Mouse (Mus musculus): ENCODE measurements around the gene Mlf2. TPM values are rescaled to one million over a fixed set of nuclear protein-coding genes. Genes with fewer than 3 reads are reported as not detected.
A peak's percentile ranks its signal among the peaks of the same experiment; 100 is the strongest.

The Mlf2 gene
- polyA plus RNA-seq, 1 experiment, result 21.9 TPM

DNA sequence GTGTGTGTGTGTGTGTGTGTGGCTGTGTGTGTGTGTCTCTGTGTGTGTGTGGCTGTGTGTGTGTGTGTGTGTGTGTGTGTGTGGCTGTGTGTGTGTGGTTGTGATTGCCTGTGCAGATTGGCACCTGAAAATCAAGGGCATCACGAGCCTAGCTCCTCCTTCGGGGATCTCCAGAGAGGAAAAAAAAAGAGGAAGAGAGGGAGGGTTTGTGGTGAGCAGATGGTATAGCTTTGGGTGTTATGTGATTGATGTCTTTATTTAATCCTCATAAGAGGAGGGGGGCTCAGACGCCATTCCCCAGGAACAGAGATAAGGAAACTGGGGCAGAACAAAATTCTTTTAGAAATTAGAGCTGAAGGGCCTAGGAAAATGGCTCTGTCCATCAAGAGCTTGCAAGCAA, 32.8 kb upstream of the Mlf2 start:
- no peak for TF ChIP-seq TAL1 (IDR thresholded peaks at IDR 0.05; ENCODE audit: low read length)
- Histone ChIP-seq H3K27me3 (ENCODE audit: control insufficient read depth) (peaks cover 5% of the 10 kb centered on the region; the same call in 1 of the 2 replicates), H3K36me3 (ENCODE audit: control insufficient read depth) (no peaks in the 10 kb centered on the region), H3K9me3 (ENCODE audit: control insufficient read depth, low read length) (no peaks in the 10 kb centered on the region), H3K4me1 (ENCODE audit: control insufficient read depth) (peaks cover under 1% of the 10 kb centered on the region; the same call in 1 of the 2 replicates), H3K4me3 (replicated peaks) (no peak overlapping the region)

DNA sequence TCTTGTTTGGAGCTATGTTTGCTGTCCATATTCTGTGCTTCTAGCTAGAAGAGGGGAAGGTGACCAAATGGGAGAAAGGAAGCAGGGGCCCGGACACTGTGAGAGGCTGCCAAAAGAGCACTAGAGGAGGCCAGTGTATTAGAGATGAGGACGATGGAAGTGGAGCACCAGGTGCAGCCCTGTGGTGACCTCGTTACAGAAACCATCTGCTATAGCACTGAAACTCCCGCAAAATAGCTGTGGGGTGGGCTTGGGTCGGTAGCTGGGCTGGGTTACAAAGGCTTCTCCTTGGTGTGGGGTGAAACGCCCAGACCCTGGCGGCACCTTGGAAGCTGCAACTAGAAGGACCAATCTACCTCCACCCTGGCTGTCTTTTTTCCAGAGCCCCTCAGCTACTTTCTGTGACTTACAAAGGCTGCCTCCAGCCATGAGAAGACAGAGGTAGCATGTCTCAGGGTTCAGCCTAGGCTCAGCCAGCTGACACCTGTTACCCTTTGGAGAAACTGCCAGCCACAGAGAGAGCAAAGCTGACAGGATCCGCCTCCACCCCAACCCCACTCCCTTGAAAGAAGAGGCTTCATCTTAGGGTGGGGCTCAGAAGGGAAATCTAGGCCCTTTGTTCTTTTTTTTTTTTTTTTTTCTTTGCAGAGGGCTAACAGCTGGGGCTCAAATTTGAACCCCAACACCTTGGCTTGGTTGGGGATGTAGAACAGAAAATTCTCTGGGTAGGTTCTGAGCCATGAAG, 31.0 kb upstream of the Mlf2 start:
- Histone ChIP-seq H3K36me3 (ENCODE audit: control insufficient read depth) (no peaks in the 10 kb centered on the region), H3K9me3 (ENCODE audit: control insufficient read depth, low read length) (no peaks in the 10 kb centered on the region), H3K4me1 (ENCODE audit: control insufficient read depth) (peaks cover 15% of the 10 kb centered on the region), H3K27me3 (ENCODE audit: control insufficient read depth) (peaks cover 10% of the 10 kb centered on the region), H3K4me3 (replicated peaks) (no peak overlapping the region)
- TF ChIP-seq GATA1 (IDR thresholded peaks at IDR 0.05; ENCODE audit: low read length) (no peak), TAL1 (IDR thresholded peaks at IDR 0.05; ENCODE audit: low read length) (no peak)

GRCm38 (mm10) chr6:124900801-124901480, 30.2 kb upstream of the Mlf2 start:
- no peaks in the 10 kb centered on the region for H3K9me3 ChIP-seq (ENCODE audit: control insufficient read depth, low read length)
- TF ChIP-seq GATA1 (IDR thresholded peaks at IDR 0.05; ENCODE audit: low read length), result no peak
- TF ChIP-seq TAL1 (IDR thresholded peaks at IDR 0.05; ENCODE audit: low read length), result no peak
- no peak overlapping the region for H3K4me3 ChIP-seq (replicated peaks)
- peaks cover 14% of the 10 kb centered on the region for H3K27me3 ChIP-seq (ENCODE audit: control insufficient read depth)
- peaks cover 15% of the 10 kb centered on the region for H3K4me1 ChIP-seq (ENCODE audit: control insufficient read depth)
- no peaks in the 10 kb centered on the region for H3K36me3 ChIP-seq (ENCODE audit: control insufficient read depth)

- no peak overlapping the region for H3K4me3 ChIP-seq (replicated peaks)
- TF ChIP-seq GATA1 (IDR thresholded peaks at IDR 0.05; ENCODE audit: low read length), result no peak
- no peak for TF ChIP-seq TAL1 (IDR thresholded peaks at IDR 0.05; ENCODE audit: low read length)
- no peaks in the 10 kb centered on the region for H3K36me3 ChIP-seq (ENCODE audit: control insufficient read depth)
- H3K4me1 ChIP-seq (ENCODE audit: control insufficient read depth), result peaks cover 15% of the 10 kb centered on the region
- H3K9me3 ChIP-seq (ENCODE audit: control insufficient read depth, low read length), result no peaks in the 10 kb centered on the region
- peaks cover 14% of the 10 kb centered on the region for H3K27me3 ChIP-seq (ENCODE audit: control insufficient read depth)
Measured at GRCm38 (mm10) chr6:124901851-124902250, 29.3 kb upstream of the Mlf2 start.

- peak overlapping the region; percentile 63 for H3K4me3 ChIP-seq (replicated peaks)
- peaks cover 19% of the 10 kb centered on the region for H3K27me3 ChIP-seq (ENCODE audit: control insufficient read depth)
- H3K4me1 ChIP-seq (ENCODE audit: control insufficient read depth), result peaks cover 15% of the 10 kb centered on the region
- H3K9me3 ChIP-seq (ENCODE audit: control insufficient read depth, low read length), result no peaks in the 10 kb centered on the region
- TF ChIP-seq GATA1 (IDR thresholded peaks at IDR 0.05; ENCODE audit: low read length) (no peak), TAL1 (IDR thresholded peaks at IDR 0.05; ENCODE audit: low read length) (no peak)
- H3K36me3 ChIP-seq (ENCODE audit: control insufficient read depth), result no peaks in the 10 kb centered on the region
Measured at GRCm38 (mm10) chr6:124903580-124904151, 27.5 kb upstream of the Mlf2 start.

DNA sequence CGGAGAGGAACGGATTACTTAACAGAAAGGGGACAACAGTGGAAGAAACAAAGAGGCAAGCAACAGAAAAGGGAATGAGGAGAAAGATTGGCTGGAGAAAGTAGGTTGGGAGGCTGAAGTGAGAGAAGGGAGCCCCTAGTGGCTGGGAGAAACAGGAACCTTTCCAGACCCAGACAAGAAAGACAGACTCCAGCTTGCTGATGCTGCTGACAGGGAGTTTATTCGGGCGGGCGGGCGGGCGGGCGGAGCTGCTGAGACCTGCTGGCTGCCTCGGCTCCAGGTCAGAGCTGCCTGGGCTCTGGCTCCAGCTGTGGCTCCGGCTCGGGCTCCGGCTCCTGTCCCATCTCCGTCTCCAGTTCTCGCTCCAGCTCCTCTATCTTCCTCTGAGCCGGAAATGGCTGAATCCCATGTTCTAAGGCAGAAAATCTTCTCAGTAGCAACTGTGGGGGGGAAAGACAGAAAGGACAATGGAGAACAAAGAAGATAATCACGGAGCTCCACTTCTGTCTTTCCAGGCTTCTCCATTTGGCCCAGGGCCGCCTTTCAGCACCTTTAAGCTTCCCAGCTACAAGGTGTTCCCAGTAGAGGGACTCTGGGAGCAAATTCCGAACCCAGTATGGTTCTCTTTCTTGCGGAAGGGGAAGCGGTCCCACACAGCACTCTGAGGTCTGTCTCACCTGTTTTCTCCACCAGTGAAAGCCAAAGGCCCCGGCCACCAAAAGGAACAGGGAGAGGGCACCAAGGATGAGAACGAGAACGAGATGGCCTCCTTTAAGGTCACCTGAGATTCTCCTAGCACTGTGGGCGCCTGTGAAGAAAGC, 26.8 kb upstream of the Mlf2 start:
- peak overlapping the region; percentile 63 for H3K4me3 ChIP-seq (replicated peaks)
- no peaks in the 10 kb centered on the region for H3K9me3 ChIP-seq (ENCODE audit: control insufficient read depth, low read length)
- TF ChIP-seq GATA1 (IDR thresholded peaks at IDR 0.05; ENCODE audit: low read length) (no peak), TAL1 (IDR thresholded peaks at IDR 0.05; ENCODE audit: low read length) (no peak)
- H3K36me3 ChIP-seq (ENCODE audit: control insufficient read depth), result no peaks in the 10 kb centered on the region
- H3K27me3 ChIP-seq (ENCODE audit: control insufficient read depth), result peaks cover 25% of the 10 kb centered on the region
- H3K4me1 ChIP-seq (ENCODE audit: control insufficient read depth), result peaks cover 15% of the 10 kb centered on the region

- TF ChIP-seq GATA1 (IDR thresholded peaks at IDR 0.05; ENCODE audit: low read length) (no peak), TAL1 (IDR thresholded peaks at IDR 0.05; ENCODE audit: low read length) (no peak)
- Histone ChIP-seq H3K9me3 (ENCODE audit: control insufficient read depth, low read length) (no peaks in the 10 kb centered on the region), H3K4me3 (replicated peaks) (no peak overlapping the region), H3K27me3 (ENCODE audit: control insufficient read depth) (peaks cover 34% of the 10 kb centered on the region), H3K4me1 (ENCODE audit: control insufficient read depth) (peaks cover 17% of the 10 kb centered on the region), H3K36me3 (ENCODE audit: control insufficient read depth) (no peaks in the 10 kb centered on the region)
Measured at GRCm38 (mm10) chr6:124904991-124905860, 26.0 kb upstream of the Mlf2 start.

DNA sequence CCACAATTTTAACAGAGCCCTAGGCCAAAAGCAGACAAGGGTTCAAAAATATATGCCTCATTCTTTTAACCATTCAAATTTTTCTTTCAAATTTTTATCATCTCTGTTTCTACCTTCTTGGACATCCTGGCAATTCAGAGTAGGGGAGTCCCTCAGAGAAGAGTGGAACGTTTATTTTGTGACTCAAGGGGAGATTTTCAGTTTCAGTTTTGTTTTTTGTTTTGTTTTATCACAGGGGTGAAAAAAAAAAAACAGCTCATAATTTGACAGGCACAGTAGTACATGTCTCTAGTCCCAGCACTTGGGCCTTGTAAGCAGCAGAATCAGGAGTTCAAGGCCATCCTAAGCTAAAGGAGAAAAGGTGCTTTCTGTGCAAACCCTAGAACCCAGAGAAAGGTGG, 23.4 kb upstream of the Mlf2 start:
- no peaks in the 10 kb centered on the region for H3K36me3 ChIP-seq (ENCODE audit: control insufficient read depth)
- H3K9me3 ChIP-seq (ENCODE audit: control insufficient read depth, low read length), result no peaks in the 10 kb centered on the region
- TF ChIP-seq GATA1 (IDR thresholded peaks at IDR 0.05; ENCODE audit: low read length), result no peak
- no peak for TF ChIP-seq TAL1 (IDR thresholded peaks at IDR 0.05; ENCODE audit: low read length)
- H3K4me3 ChIP-seq (replicated peaks), result no peak overlapping the region
- peaks cover 17% of the 10 kb centered on the region for H3K4me1 ChIP-seq (ENCODE audit: control insufficient read depth)
- H3K27me3 ChIP-seq (ENCODE audit: control insufficient read depth), result peaks cover 55% of the 10 kb centered on the region

Data from erythroblast, embryonic 14.5 days (primary cell).